Mouse (Mus musculus): ENCODE data around the gene Tubal3. TPM values are rescaled to one million over a fixed set of nuclear protein-coding genes. Genes with fewer than 3 reads are reported as not detected.

Gene Tubal3
- polyA plus RNA-seq, 1 experiment from 2014 or later, result not detected

GRCm38 (mm10) chr13:3947267-3947666 is 29.2 kb downstream of the Tubal3 start:
- Histone ChIP-seq H3K9ac (replicated peaks; ENCODE audit: low read depth, low read length) (no peak overlapping the region), H3K27ac (ENCODE audit: low read depth, low read length) (no peak overlapping the region), H3K4me3 (ENCODE audit: low read depth, low read length) (no peak overlapping the region), H3K9me3 (ENCODE audit: control insufficient read depth, low read length) (no peaks in the 10 kb centered on the region), H3K4me2 (ENCODE audit: low read depth, low read length) (no peak overlapping the region), H3K27me3 (ENCODE audit: control insufficient read depth, insufficient read depth, low read length) (no peaks in the 10 kb centered on the region), H3K4me1 (ENCODE audit: control insufficient read depth, insufficient read depth, low read length) (no peaks in the 10 kb centered on the region), H3K36me3 (ENCODE audit: control insufficient read depth, insufficient read depth, low read length) (no peaks in the 10 kb centered on the region)
- 91% methylated on average over 4 of the region's 4 CpGs for WGBS
- no peak for ATAC-seq (ENCODE audit: low read depth)

- no peak for ATAC-seq (ENCODE audit: low read depth)
- Histone ChIP-seq H3K4me2 (ENCODE audit: low read depth, low read length) (no peak overlapping the region), H3K36me3 (ENCODE audit: control insufficient read depth, insufficient read depth, low read length) (no peaks in the 10 kb centered on the region), H3K9ac (replicated peaks; ENCODE audit: low read depth, low read length) (no peak overlapping the region), H3K9me3 (ENCODE audit: control insufficient read depth, low read length) (no peaks in the 10 kb centered on the region), H3K27ac (ENCODE audit: low read depth, low read length) (no peak overlapping the region), H3K27me3 (ENCODE audit: control insufficient read depth, insufficient read depth, low read length) (no peaks in the 10 kb centered on the region), H3K4me3 (ENCODE audit: low read depth, low read length) (no peak overlapping the region), H3K4me1 (ENCODE audit: control insufficient read depth, insufficient read depth, low read length) (no peaks in the 10 kb centered on the region)
- 93% methylated on average over 4 of the region's 4 CpGs for WGBS
Measured at GRCm38 (mm10) chr13:3949477-3949876, 31.4 kb downstream of the Tubal3 start.

- Histone ChIP-seq H3K4me3 (ENCODE audit: low read depth, low read length) (no peak overlapping the region), H3K4me2 (ENCODE audit: low read depth, low read length) (no peak overlapping the region), H3K9ac (replicated peaks; ENCODE audit: low read depth, low read length) (no peak overlapping the region), H3K27ac (ENCODE audit: low read depth, low read length) (no peak overlapping the region), H3K9me3 (ENCODE audit: control insufficient read depth, low read length) (no peaks in the 10 kb centered on the region), H3K27me3 (ENCODE audit: control insufficient read depth, insufficient read depth, low read length) (no peaks in the 10 kb centered on the region), H3K36me3 (ENCODE audit: control insufficient read depth, insufficient read depth, low read length) (no peaks in the 10 kb centered on the region), H3K4me1 (ENCODE audit: control insufficient read depth, insufficient read depth, low read length) (no peaks in the 10 kb centered on the region)
- ATAC-seq (ENCODE audit: low read depth), result no peak
- WGBS, result 82% methylated on average over 6 of the region's 6 CpGs
Measured at GRCm38 (mm10) chr13:3951198-3951914, 33.3 kb downstream of the Tubal3 start.

GRCm38 (mm10) chr13:3968849-3969248 is 50.8 kb downstream of the Tubal3 start:
- Histone ChIP-seq H3K36me3 (ENCODE audit: control insufficient read depth, insufficient read depth, low read length) (no peaks in the 10 kb centered on the region), H3K4me3 (ENCODE audit: low read depth, low read length) (no peak overlapping the region), H3K4me1 (ENCODE audit: control insufficient read depth, insufficient read depth, low read length) (no peaks in the 10 kb centered on the region), H3K27ac (ENCODE audit: low read depth, low read length) (no peak overlapping the region), H3K9me3 (ENCODE audit: control insufficient read depth, low read length) (no peaks in the 10 kb centered on the region), H3K9ac (replicated peaks; ENCODE audit: low read depth, low read length) (no peak overlapping the region), H3K4me2 (ENCODE audit: low read depth, low read length) (no peak overlapping the region), H3K27me3 (ENCODE audit: control insufficient read depth, insufficient read depth, low read length) (no peaks in the 10 kb centered on the region)
- no peak for ATAC-seq (ENCODE audit: low read depth)
- 93% methylated on average over 4 of the region's 4 CpGs for WGBS

Small RNA genes lying within 50 kb of the gene (microRNA-seq; reads per million reads assigned to microRNA genes)
- not detected for gene Gm22460

Other genes with a start within 250 kb of the Tubal3 start
- not detected in 2 replicates for gene Calml3, start 114.0 kb upstream of the Tubal3 start, polyA plus RNA-seq (2014; fragmentation: Nextera tagmentation; extraction: Ambion mirVana)
- not detected in 2 replicates for gene Calm4, start 80.5 kb upstream of the Tubal3 start, polyA plus RNA-seq (2014; fragmentation: Nextera tagmentation; extraction: Ambion mirVana)
- gene Calm5, start 64.1 kb upstream of the Tubal3 start, polyA plus RNA-seq (2014; fragmentation: Nextera tagmentation; extraction: Ambion mirVana), result not detected in 2 replicates
- gene Net1, start 54 bp upstream of the Tubal3 start, polyA plus RNA-seq (2014; fragmentation: Nextera tagmentation; extraction: Ambion mirVana), result 7.3 and 13.2 TPM in 2 replicates
- not detected in 2 replicates for gene Ucn3, start 27.1 kb downstream of the Tubal3 start, polyA plus RNA-seq (2014; fragmentation: Nextera tagmentation; extraction: Ambion mirVana)
- 0.37 and 0.62 TPM in 2 replicates for gene Akr1c14, start 130.7 kb downstream of the Tubal3 start, polyA plus RNA-seq (2014; fragmentation: Nextera tagmentation; extraction: Ambion mirVana)
- gene Akr1c18, start 232.4 kb downstream of the Tubal3 start, polyA plus RNA-seq (2014; fragmentation: Nextera tagmentation; extraction: Ambion mirVana), result 0.17 TPM in 1 of 2 replicates, not detected in the other